Mouse (Mus musculus) liver (tissue): Measurements from ENCODE around the gene Chd9.
"Not testable (repeated sequence)": the region's sequence is repeated elsewhere in the genome, so short reads cannot be mapped to it uniquely, and the experiment has no call there.

Experiments used
- DNase-seq: peaks from one replicate; pipeline ENCODE4 v3.0.0-alpha.2; 2020; ENCODE audit warnings: mixed read lengths

The Chd9 gene

GRCm38 (mm10) chr8:90908580-90909471, 80.7 kb downstream of the Chd9 start:
- DNase-seq: peak; percentile 71

- DNase-seq: no peak
Observed at GRCm38 (mm10) chr8:90923158-90923905, 95.2 kb downstream of the Chd9 start.

GRCm38 (mm10) chr8:90928412-90928811, 100.3 kb downstream of the Chd9 start:
- DNase-seq: no peak

- DNase-seq: not testable (repeated sequence)
Observed at GRCm38 (mm10) chr8:90930125-90930524, 102.0 kb downstream of the Chd9 start.

GRCm38 (mm10) chr8:90932934-90933333, 104.8 kb downstream of the Chd9 start:
- peak; percentile 6 for DNase-seq

GRCm38 (mm10) chr8:90934786-90935185, 106.6 kb downstream of the Chd9 start:
- no peak for DNase-seq

- DNase-seq: no peak
Observed at GRCm38 (mm10) chr8:90936840-90937239, 108.7 kb downstream of the Chd9 start.

GRCm38 (mm10) chr8:90938352-90938930, 110.3 kb downstream of the Chd9 start:
- DNase-seq: no peak

- DNase-seq: no peak
Observed at GRCm38 (mm10) chr8:90939867-90940266, 111.7 kb downstream of the Chd9 start.

GRCm38 (mm10) chr8:90943770-90944169, 115.6 kb downstream of the Chd9 start:
- no peak for DNase-seq

GRCm38 (mm10) chr8:90954802-90955760, 126.9 kb downstream of the Chd9 start:
- DNase-seq: peak; percentile 71

- no peak for DNase-seq
Observed at GRCm38 (mm10) chr8:90955761-90956136, 127.6 kb downstream of the Chd9 start.

- no peak for DNase-seq
Observed at GRCm38 (mm10) chr8:90956390-90956789, 128.2 kb downstream of the Chd9 start.

- no peak for DNase-seq
Observed at GRCm38 (mm10) chr8:90957711-90958110, 129.6 kb downstream of the Chd9 start.

GRCm38 (mm10) chr8:90959721-90960120, 131.6 kb downstream of the Chd9 start:
- DNase-seq: no peak

- no peak for DNase-seq
Observed at GRCm38 (mm10) chr8:90961603-90962002, 133.5 kb downstream of the Chd9 start.

GRCm38 (mm10) chr8:90964044-90964443, 135.9 kb downstream of the Chd9 start:
- no peak for DNase-seq

GRCm38 (mm10) chr8:90965467-90966170, 137.5 kb downstream of the Chd9 start:
- DNase-seq: no peak

- no peak for DNase-seq
Observed at GRCm38 (mm10) chr8:90968307-90968706, 140.2 kb downstream of the Chd9 start.

- DNase-seq: peak; percentile 12
Observed at GRCm38 (mm10) chr8:90976960-90977371, 148.8 kb downstream of the Chd9 start.

GRCm38 (mm10) chr8:90978720-90979119, 150.6 kb downstream of the Chd9 start:
- no peak for DNase-seq

- DNase-seq: no peak
Observed at GRCm38 (mm10) chr8:90979295-90979694, 151.1 kb downstream of the Chd9 start.
